Mouse (Mus musculus): Measurements from ENCODE around the gene Mcoln2.

Mcoln2 gene

GRCm38 (mm10) chr3:146149156-146150057 is at the start of gene Mcoln2:
Mcoln2 (plus strand) TSS chr3:146149833.
- DNase-seq (ENCODE audit: low spot score in 2 of 2): peak in 1 of 2 experiments; percentile 21

GRCm38 (mm10) chr3:146099925-146100324 is 49.7 kb upstream of the Mcoln2 start:
- DNase-seq (ENCODE audit: low spot score in 2 of 2): no peak

- DNase-seq (ENCODE audit: low spot score in 2 of 2): peak in 1 of 2 experiments; percentile 29
Measured at GRCm38 (mm10) chr3:146102049-146102448, 47.6 kb upstream of the Mcoln2 start.

- no peak for DNase-seq (ENCODE audit: low spot score in 2 of 2)
Measured at GRCm38 (mm10) chr3:146107116-146107849, 42.4 kb upstream of the Mcoln2 start.

GRCm38 (mm10) chr3:146107921-146108571 is 41.6 kb upstream of the Mcoln2 start, which contains the start of gene Wdr63:
Wdr63 (minus strand) TSS chr3:146108130.
- peak; percentile 44 to 50 for DNase-seq (ENCODE audit: low spot score in 2 of 2)

GRCm38 (mm10) chr3:146108945-146109344 is 40.7 kb upstream of the Mcoln2 start:
- no peak for DNase-seq (ENCODE audit: low spot score in 2 of 2)

- no peak for DNase-seq (ENCODE audit: low spot score in 2 of 2)
Measured at GRCm38 (mm10) chr3:146110358-146110757, 39.3 kb upstream of the Mcoln2 start.

- no peak for DNase-seq (ENCODE audit: low spot score in 2 of 2)
Measured at GRCm38 (mm10) chr3:146110916-146111315, 38.7 kb upstream of the Mcoln2 start.

GRCm38 (mm10) chr3:146117258-146117996 is 32.2 kb upstream of the Mcoln2 start, which contains the start of gene Mcoln3:
Mcoln3 (plus strand) TSS chr3:146117450.
- no peak for DNase-seq (ENCODE audit: low spot score in 2 of 2)

- DNase-seq (ENCODE audit: low spot score in 2 of 2): no peak
Measured at GRCm38 (mm10) chr3:146117997-146118457, 31.6 kb upstream of the Mcoln2 start.

GRCm38 (mm10) chr3:146121310-146122124 is 28.1 kb upstream of the Mcoln2 start:
- DNase-seq (ENCODE audit: low spot score in 2 of 2): peak; percentile 3 to 9

GRCm38 (mm10) chr3:146122125-146122420 is 27.6 kb upstream of the Mcoln2 start:
- DNase-seq (ENCODE audit: low spot score in 2 of 2): no peak

GRCm38 (mm10) chr3:146122807-146123463 is 26.7 kb upstream of the Mcoln2 start:
- DNase-seq (ENCODE audit: low spot score in 2 of 2): no peak

- DNase-seq (ENCODE audit: low spot score in 2 of 2): no peak
Measured at GRCm38 (mm10) chr3:146123464-146123825, 26.2 kb upstream of the Mcoln2 start.

- no peak for DNase-seq (ENCODE audit: low spot score in 2 of 2)
Measured at GRCm38 (mm10) chr3:146127205-146127604, 22.4 kb upstream of the Mcoln2 start.

GRCm38 (mm10) chr3:146134834-146135233 is 14.8 kb upstream of the Mcoln2 start:
- peak in 1 of 2 experiments; percentile 12 for DNase-seq (ENCODE audit: low spot score in 2 of 2)

GRCm38 (mm10) chr3:146135417-146135816 is 14.2 kb upstream of the Mcoln2 start:
- DNase-seq (ENCODE audit: low spot score in 2 of 2): no peak

GRCm38 (mm10) chr3:146136422-146136821 is 13.2 kb upstream of the Mcoln2 start:
- DNase-seq (ENCODE audit: low spot score in 2 of 2): no peak

- no peak for DNase-seq (ENCODE audit: low spot score in 2 of 2)
Measured at GRCm38 (mm10) chr3:146140276-146140675, 9.4 kb upstream of the Mcoln2 start.

- DNase-seq (ENCODE audit: low spot score in 2 of 2): no peak
Measured at GRCm38 (mm10) chr3:146142523-146142922, 7.1 kb upstream of the Mcoln2 start.
